Mouse (Mus musculus) E14TG2a.4 (cell line): ENCODE results near the gene Cfap20.

Source experiments
- CTCF ChIP-seq: conservative IDR thresholded peaks from 2 replicates; pipeline ENCODE4 v1.5.1; 2014; ENCODE audit warnings: low read length
- NANOG ChIP-seq: IDR thresholded peaks from 2 replicates; pipeline ENCODE4 v1.6.1; 2014; ENCODE audit warnings: borderline replicate concordance, low read length, mixed read lengths
- POU5F1 ChIP-seq: IDR thresholded peaks from 2 replicates; pipeline ENCODE4 v1.6.1; 2014; ENCODE audit warnings: low read length, borderline replicate concordance

GRCm38 (mm10) chr8:95391101-95391500 is 43.6 kb downstream of the Cfap20 start:
- TF ChIP-seq CTCF = no peak
- no peak for TF ChIP-seq NANOG
- TF ChIP-seq POU5F1 = no peak
